Mouse (Mus musculus): ENCODE data around the gene Fto. TPM values are rescaled to one million over a fixed set of nuclear protein-coding genes. Genes with fewer than 3 reads are reported as not detected.

Fto gene
- polyA plus RNA-seq, 1 experiment from 2014 or later: 111 TPM

DNA sequence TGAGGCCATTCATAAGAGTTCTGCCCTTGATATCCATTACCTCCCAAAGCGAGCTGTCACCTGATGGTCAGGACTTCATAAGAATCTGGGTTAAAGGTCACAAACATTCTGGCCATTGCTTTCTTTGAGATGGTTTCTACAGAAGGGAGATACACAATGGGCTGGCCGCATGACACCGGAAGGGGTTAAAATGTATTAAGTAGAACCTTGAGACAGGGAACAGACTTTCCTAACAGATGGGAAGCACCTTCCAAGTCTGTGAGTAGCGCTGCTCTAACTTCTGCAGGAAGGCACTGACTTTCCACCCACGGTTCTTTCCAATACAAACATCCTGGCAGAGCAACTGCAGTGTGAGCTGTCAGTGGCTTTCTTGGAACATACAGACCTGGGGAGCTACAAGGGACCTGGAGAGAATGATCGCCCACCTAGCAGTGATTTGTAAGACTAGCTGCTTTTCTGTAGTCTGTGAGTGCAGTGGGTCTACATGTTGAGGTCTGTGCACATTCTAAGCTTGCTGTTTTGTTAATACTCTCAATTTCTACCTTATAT, 161.5 kb downstream of the Fto start:
- Histone ChIP-seq H3K4me1 (replicated peaks; ENCODE audit: control insufficient read depth, insufficient read depth, low read length) (no peaks in the 10 kb centered on the region), H3K9me3 (ENCODE audit: control insufficient read depth, low read length) (no peaks in the 10 kb centered on the region), H3K9ac (ENCODE audit: low read length) (no peak overlapping the region), H3K27ac (ENCODE audit: low read depth, low read length) (no peak overlapping the region), H3K27me3 (ENCODE audit: control insufficient read depth, insufficient read depth, low read length) (no peaks in the 10 kb centered on the region), H3K4me2 (ENCODE audit: low read depth, low read length, severe bottlenecking) (no peak overlapping the region), H3K36me3 (ENCODE audit: control insufficient read depth, insufficient read depth, low read length) (no peaks in the 10 kb centered on the region), H3K4me3 (ENCODE audit: low read depth, low read length) (no peak overlapping the region)
- DNase-seq (ENCODE audit: low spot score) (no peak), ATAC-seq (replicated peaks; ENCODE audit: low FRiP score) (no peak)
- 89% methylated on average over 6 of the region's 6 CpGs for WGBS

GRCm38 (mm10) chr8:91476988-91477387, 163.7 kb downstream of the Fto start:
- no peak for DNase-seq (ENCODE audit: low spot score)
- no peak overlapping the region for H3K27ac ChIP-seq (ENCODE audit: low read depth, low read length)
- no peak overlapping the region for H3K9ac ChIP-seq (ENCODE audit: low read length)
- H3K9me3 ChIP-seq (ENCODE audit: control insufficient read depth, low read length): no peaks in the 10 kb centered on the region
- H3K27me3 ChIP-seq (ENCODE audit: control insufficient read depth, insufficient read depth, low read length): no peaks in the 10 kb centered on the region
- H3K36me3 ChIP-seq (ENCODE audit: control insufficient read depth, insufficient read depth, low read length): no peaks in the 10 kb centered on the region
- no peak overlapping the region for H3K4me2 ChIP-seq (ENCODE audit: low read depth, low read length, severe bottlenecking)
- no peaks in the 10 kb centered on the region for H3K4me1 ChIP-seq (replicated peaks; ENCODE audit: control insufficient read depth, insufficient read depth, low read length)
- H3K4me3 ChIP-seq (ENCODE audit: low read depth, low read length): no peak overlapping the region
- ATAC-seq (replicated peaks; ENCODE audit: low FRiP score): no peak
- 88% methylated on average over 5 of the region's 5 CpGs for WGBS

GRCm38 (mm10) chr8:91477471-91477870, 164.1 kb downstream of the Fto start:
- Histone ChIP-seq H3K27me3 (ENCODE audit: control insufficient read depth, insufficient read depth, low read length) (no peaks in the 10 kb centered on the region), H3K27ac (ENCODE audit: low read depth, low read length) (no peak overlapping the region), H3K4me1 (replicated peaks; ENCODE audit: control insufficient read depth, insufficient read depth, low read length) (no peaks in the 10 kb centered on the region), H3K36me3 (ENCODE audit: control insufficient read depth, insufficient read depth, low read length) (no peaks in the 10 kb centered on the region), H3K4me3 (ENCODE audit: low read depth, low read length) (no peak overlapping the region), H3K9me3 (ENCODE audit: control insufficient read depth, low read length) (no peaks in the 10 kb centered on the region), H3K4me2 (ENCODE audit: low read depth, low read length, severe bottlenecking) (no peak overlapping the region), H3K9ac (ENCODE audit: low read length) (no peak overlapping the region)
- DNase-seq (ENCODE audit: low spot score): no peak
- ATAC-seq (replicated peaks; ENCODE audit: low FRiP score): no peak
- 95% methylated on average over 10 of the region's 10 CpGs for WGBS

DNA sequence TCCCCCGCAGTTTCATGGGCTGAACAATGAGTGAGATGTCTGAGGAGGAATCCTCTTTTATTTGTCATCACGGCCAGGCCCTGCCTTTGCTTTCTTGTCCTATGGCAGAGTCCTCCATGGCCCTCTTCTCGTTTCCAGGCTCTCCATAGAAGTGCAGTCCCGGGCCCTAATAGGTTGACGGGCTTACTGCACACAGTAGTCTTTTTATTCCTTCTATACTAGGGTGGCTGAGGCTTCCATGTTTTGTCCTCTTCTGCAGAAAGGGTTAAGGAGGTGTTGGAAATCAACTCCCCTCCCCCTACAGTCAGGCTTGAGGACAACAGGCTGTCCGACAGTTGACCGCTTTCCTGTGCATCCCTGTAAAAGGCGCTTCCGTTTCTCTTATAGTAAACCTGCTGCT, 169.2 kb downstream of the Fto start:
- Histone ChIP-seq H3K4me2 (ENCODE audit: low read depth, low read length, severe bottlenecking) (no peak overlapping the region), H3K9me3 (ENCODE audit: control insufficient read depth, low read length) (no peaks in the 10 kb centered on the region), H3K4me3 (ENCODE audit: low read depth, low read length) (no peak overlapping the region), H3K4me1 (replicated peaks; ENCODE audit: control insufficient read depth, insufficient read depth, low read length) (no peaks in the 10 kb centered on the region), H3K9ac (ENCODE audit: low read length) (no peak overlapping the region), H3K27me3 (ENCODE audit: control insufficient read depth, insufficient read depth, low read length) (no peaks in the 10 kb centered on the region), H3K36me3 (ENCODE audit: control insufficient read depth, insufficient read depth, low read length) (no peaks in the 10 kb centered on the region), H3K27ac (ENCODE audit: low read depth, low read length) (no peak overlapping the region)
- ATAC-seq (replicated peaks; ENCODE audit: low FRiP score) (no peak), DNase-seq (ENCODE audit: low spot score) (no peak)
- WGBS: 73% methylated on average over 9 of the region's 9 CpGs

DNA sequence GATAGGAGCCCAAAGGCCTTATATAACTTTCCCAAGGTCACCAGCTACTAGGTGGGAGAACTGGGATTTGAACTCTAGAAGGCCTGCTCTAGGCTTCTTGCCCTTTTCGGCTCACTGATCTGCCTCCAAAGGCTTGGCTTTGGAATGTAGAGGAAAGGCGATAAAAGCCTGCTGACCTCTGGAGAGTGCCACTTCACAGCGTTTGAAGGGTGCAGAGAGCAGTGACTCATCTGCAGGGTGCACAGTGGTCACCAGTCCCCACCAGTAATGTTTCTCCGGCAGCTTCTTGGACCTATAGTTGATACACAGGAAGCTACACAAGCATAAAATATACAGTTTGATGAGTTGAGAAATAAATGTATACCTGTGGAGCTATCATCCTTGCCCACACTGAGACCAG, 173.1 kb downstream of the Fto start:
- no peaks in the 10 kb centered on the region; the same call in 1 of the 2 replicates for H3K4me1 ChIP-seq (replicated peaks; ENCODE audit: control insufficient read depth, insufficient read depth, low read length)
- no peaks in the 10 kb centered on the region for H3K27me3 ChIP-seq (ENCODE audit: control insufficient read depth, insufficient read depth, low read length)
- ATAC-seq (replicated peaks; ENCODE audit: low FRiP score): no peak
- no peak overlapping the region for H3K4me3 ChIP-seq (ENCODE audit: low read depth, low read length)
- no peaks in the 10 kb centered on the region for H3K9me3 ChIP-seq (ENCODE audit: control insufficient read depth, low read length)
- H3K9ac ChIP-seq (ENCODE audit: low read length): no peak overlapping the region
- no peak overlapping the region for H3K4me2 ChIP-seq (ENCODE audit: low read depth, low read length, severe bottlenecking)
- 93% methylated on average over 4 of the region's 4 CpGs for WGBS
- no peak overlapping the region for H3K27ac ChIP-seq (ENCODE audit: low read depth, low read length)
- DNase-seq (ENCODE audit: low spot score): no peak
- H3K36me3 ChIP-seq (ENCODE audit: control insufficient read depth, insufficient read depth, low read length): no peaks in the 10 kb centered on the region

GRCm38 (mm10) chr8:91487456-91487855, 174.1 kb downstream of the Fto start:
- DNase-seq (ENCODE audit: low spot score) (no peak), ATAC-seq (replicated peaks; ENCODE audit: low FRiP score) (no peak)
- Histone ChIP-seq H3K36me3 (ENCODE audit: control insufficient read depth, insufficient read depth, low read length) (no peaks in the 10 kb centered on the region), H3K9me3 (ENCODE audit: control insufficient read depth, low read length) (no peaks in the 10 kb centered on the region), H3K27me3 (ENCODE audit: control insufficient read depth, insufficient read depth, low read length) (no peaks in the 10 kb centered on the region), H3K4me1 (replicated peaks; ENCODE audit: control insufficient read depth, insufficient read depth, low read length) (no peaks in the 10 kb centered on the region; the same call in 1 of the 2 replicates), H3K9ac (ENCODE audit: low read length) (no peak overlapping the region), H3K27ac (ENCODE audit: low read depth, low read length) (no peak overlapping the region), H3K4me3 (ENCODE audit: low read depth, low read length) (no peak overlapping the region), H3K4me2 (ENCODE audit: low read depth, low read length, severe bottlenecking) (no peak overlapping the region)
- WGBS: 93% methylated on average over 2 of the region's 2 CpGs

DNA sequence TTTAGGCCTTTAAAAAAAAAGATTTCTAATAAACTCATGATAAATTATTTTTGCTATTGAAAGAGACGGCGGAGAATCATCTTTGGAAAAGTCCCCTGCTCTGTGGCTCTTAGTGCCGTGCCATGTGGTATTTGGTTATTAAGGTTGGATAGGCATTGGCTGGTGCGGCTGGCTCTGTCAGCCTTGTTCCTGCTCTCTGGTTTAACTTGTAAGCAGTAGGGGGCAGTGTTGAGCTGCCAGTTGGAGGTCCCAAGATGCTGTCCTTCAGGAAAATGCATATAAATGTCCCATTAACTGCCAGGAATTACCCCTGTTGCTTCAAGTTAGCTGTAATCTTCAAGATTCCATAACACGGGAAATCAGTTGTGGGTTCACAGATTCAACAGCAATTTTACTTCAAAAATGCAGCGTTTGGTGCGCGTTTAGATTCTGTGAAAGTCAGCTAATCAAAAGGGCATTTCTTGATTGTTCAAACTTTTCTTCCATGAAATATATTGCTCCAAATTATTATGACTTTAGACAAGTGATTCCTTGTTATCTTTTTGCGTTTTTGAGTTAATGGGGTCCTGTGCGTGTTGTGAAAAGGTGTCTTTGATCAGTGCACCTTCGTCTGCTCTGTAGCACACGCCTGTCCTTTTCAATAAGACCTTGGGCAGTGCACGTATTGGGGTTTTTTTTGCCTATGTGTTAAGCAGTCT, 174.9 kb downstream of the Fto start:
- 55% methylated on average over 13 of the region's 13 CpGs for WGBS

GRCm38 (mm10) chr8:91488784-91489450, 175.6 kb downstream of the Fto start:
- ATAC-seq (replicated peaks; ENCODE audit: low FRiP score) (no peak), DNase-seq (ENCODE audit: low spot score) (peak; percentile 6)
- H3K9me3 ChIP-seq (ENCODE audit: control insufficient read depth, low read length): no peaks in the 10 kb centered on the region
- H3K27ac ChIP-seq (ENCODE audit: low read depth, low read length): no peak overlapping the region
- H3K4me1 ChIP-seq (replicated peaks; ENCODE audit: control insufficient read depth, insufficient read depth, low read length): no peaks in the 10 kb centered on the region; the same call in 1 of the 2 replicates
- H3K4me3 ChIP-seq (ENCODE audit: low read depth, low read length): no peak overlapping the region
- H3K4me2 ChIP-seq (ENCODE audit: low read depth, low read length, severe bottlenecking): no peak overlapping the region
- H3K36me3 ChIP-seq (ENCODE audit: control insufficient read depth, insufficient read depth, low read length): no peaks in the 10 kb centered on the region
- H3K9ac ChIP-seq (ENCODE audit: low read length): no peak overlapping the region
- 78% methylated on average over 10 of the region's 10 CpGs for WGBS
- H3K27me3 ChIP-seq (ENCODE audit: control insufficient read depth, insufficient read depth, low read length): no peaks in the 10 kb centered on the region

More for the DNA sequence above, 174.9 kb downstream of the Fto start:
- no peaks in the 10 kb centered on the region for H3K27me3 ChIP-seq (ENCODE audit: control insufficient read depth, insufficient read depth, low read length)
- no peak overlapping the region for H3K27ac ChIP-seq (ENCODE audit: low read depth, low read length)
- peak; percentile 77 for DNase-seq (ENCODE audit: low spot score)
- H3K4me2 ChIP-seq (ENCODE audit: low read depth, low read length, severe bottlenecking): no peak overlapping the region
- no peaks in the 10 kb centered on the region for H3K9me3 ChIP-seq (ENCODE audit: control insufficient read depth, low read length)
- no peaks in the 10 kb centered on the region; the same call in 1 of the 2 replicates for H3K4me1 ChIP-seq (replicated peaks; ENCODE audit: control insufficient read depth, insufficient read depth, low read length)
- no peak overlapping the region for H3K4me3 ChIP-seq (ENCODE audit: low read depth, low read length)
- no peaks in the 10 kb centered on the region for H3K36me3 ChIP-seq (ENCODE audit: control insufficient read depth, insufficient read depth, low read length)
- H3K9ac ChIP-seq (ENCODE audit: low read length): no peak overlapping the region
- no peak for ATAC-seq (replicated peaks; ENCODE audit: low FRiP score)

Data from forebrain, embryonic 11.5 days (tissue).